Mouse (Mus musculus) neural tube, embryonic 14.5 days (tissue): ENCODE data around the gene Ryr1. TPM values are rescaled to one million over a fixed set of nuclear protein-coding genes. Genes with fewer than 3 reads are reported as not detected.
A peak's percentile ranks its signal among the peaks of the same experiment; 100 is the strongest.

Experiments used
- ATAC-seq: fragments of 200-750 bp; cut with Nextera tagmentation; 2 replicates; pipeline ENCODE4 v1.8.0; 2017; ENCODE audit warnings: low read depth, mild to moderate bottlenecking, moderate TSS enrichment, moderate library complexity
- H3K27ac ChIP-seq: fragments of 300-500 bp; sonication (generic); 2 replicates; pipeline ENCODE4 v1.5.1; 2014; ENCODE audit warnings: low read depth, mild to moderate bottlenecking, control low read depth, low read length, moderate library complexity, mixed read lengths
- H3K27me3 ChIP-seq: fragments of 300-500 bp; sonication (generic); 2 replicates; pipeline ENCODE4 v1.6.1; 2014; ENCODE audit warnings: low read length; ENCODE audit not compliant: control insufficient read depth, insufficient read depth
- H3K36me3 ChIP-seq: fragments of 300-500 bp; sonication (generic); 2 replicates; pipeline ENCODE4 v1.6.1; 2014; ENCODE audit warnings: low read length, mixed read lengths; ENCODE audit not compliant: control insufficient read depth, insufficient read depth
- H3K4me1 ChIP-seq: fragments of 300-500 bp; sonication (generic); 2 replicates; pipeline ENCODE4 v1.6.1; 2014; ENCODE audit warnings: low read length; ENCODE audit not compliant: control insufficient read depth, insufficient read depth
- H3K4me2 ChIP-seq: fragments of 300-500 bp; sonication (generic); 2 replicates; pipeline ENCODE4 v1.6.1; 2014; ENCODE audit warnings: mild to moderate bottlenecking, low read depth, low read length, control low read depth
- H3K4me3 ChIP-seq: fragments of 300-500 bp; sonication (generic); 2 replicates; pipeline ENCODE4 v1.5.1; 2014; ENCODE audit warnings: low read depth, low read length, control low read depth, mixed read lengths
- H3K9ac ChIP-seq: fragments of 300-500 bp; sonication (generic); replicated peaks from 2 replicates; pipeline ENCODE4 v1.6.1; 2014; ENCODE audit warnings: low read depth, mild to moderate bottlenecking, control low read depth, low read length, mixed read lengths
- H3K9me3 ChIP-seq: fragments of 300-500 bp; sonication (generic); 2 replicates; pipeline ENCODE4 v1.6.1; 2016; ENCODE audit warnings: low read length; ENCODE audit not compliant: control insufficient read depth
- WGBS: fragments of 180-500 bp; shearing (Covaris S2); extraction: QIAGEN DNeasy Blood & Tissue Kit; methylation state at CpG from one replicate; pipeline ENCODE4 v1.1.7; 2014; 5-methylcytosine and 5-hydroxymethylcytosine counted together
- polyA plus RNA-seq: library from polyadenylated mRNA; unstranded; fragments of >200 nt; fragmentation: Nextera tagmentation; extraction: Ambion mirVana; gene quantifications from 2 replicates; pipeline ENCODE4 v1.2.1, GENCODE M21; 2014

Ryr1 gene
- polyA plus RNA-seq, 1 experiment from 2014 or later: 11.6 TPM

DNA sequence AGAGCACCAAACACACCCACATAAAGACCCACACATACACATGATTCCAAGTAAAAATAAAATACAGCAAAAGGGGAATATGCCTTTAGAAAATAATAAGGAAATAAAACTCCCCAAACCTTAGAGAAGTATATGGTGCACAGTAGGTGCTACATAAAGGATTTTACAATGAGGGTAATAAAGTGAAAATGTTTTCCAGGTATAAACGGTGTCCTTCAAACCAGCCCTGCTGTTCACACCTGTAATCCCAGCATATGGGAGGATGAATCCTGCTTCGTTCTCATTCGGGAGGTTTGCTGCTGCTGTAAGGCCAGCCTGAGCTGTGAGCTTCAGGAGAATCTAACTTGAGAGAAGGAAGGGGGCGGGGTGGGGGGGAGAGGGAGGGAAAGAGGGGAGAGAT is 9.3 kb upstream of the Ryr1 start:
- H3K4me1 ChIP-seq: no peaks in the 10 kb centered on the region
- H3K9me3 ChIP-seq: no peaks in the 10 kb centered on the region
- no peak overlapping the region for H3K4me3 ChIP-seq
- no peaks in the 10 kb centered on the region for H3K36me3 ChIP-seq
- no peaks in the 10 kb centered on the region for H3K27me3 ChIP-seq
- H3K4me2 ChIP-seq: peak overlapping the region; percentile 33; the same call in 1 of the 2 replicates
- no peak overlapping the region for H3K27ac ChIP-seq
- ATAC-seq: no peak
- 6% methylated on average over 3 of the region's 4 CpGs for WGBS
- no peak overlapping the region for H3K9ac ChIP-seq

GRCm38 (mm10) chr7:29128725-29129124 is 3.7 kb upstream of the Ryr1 start:
- H3K36me3 ChIP-seq: no peaks in the 10 kb centered on the region
- ATAC-seq: no peak
- H3K4me1 ChIP-seq: no peaks in the 10 kb centered on the region
- H3K4me3 ChIP-seq: no peak overlapping the region
- 59% methylated on average over 2 of the region's 2 CpGs for WGBS
- no peak overlapping the region for H3K27ac ChIP-seq
- H3K9me3 ChIP-seq: no peaks in the 10 kb centered on the region
- no peaks in the 10 kb centered on the region for H3K27me3 ChIP-seq
- H3K4me2 ChIP-seq: no peak overlapping the region
- no peak overlapping the region for H3K9ac ChIP-seq

GRCm38 (mm10) chr7:29126173-29126915 is 1.4 kb upstream of the Ryr1 start:
- H3K9ac ChIP-seq: no peak overlapping the region
- H3K9me3 ChIP-seq: no peaks in the 10 kb centered on the region
- H3K36me3 ChIP-seq: no peaks in the 10 kb centered on the region
- no peak overlapping the region for H3K27ac ChIP-seq
- H3K4me2 ChIP-seq: no peak overlapping the region
- ATAC-seq: no peak
- no peak overlapping the region for H3K4me3 ChIP-seq
- no peaks in the 10 kb centered on the region for H3K4me1 ChIP-seq
- no peaks in the 10 kb centered on the region for H3K27me3 ChIP-seq
- 37% methylated on average over 7 of the region's 7 CpGs for WGBS

DNA sequence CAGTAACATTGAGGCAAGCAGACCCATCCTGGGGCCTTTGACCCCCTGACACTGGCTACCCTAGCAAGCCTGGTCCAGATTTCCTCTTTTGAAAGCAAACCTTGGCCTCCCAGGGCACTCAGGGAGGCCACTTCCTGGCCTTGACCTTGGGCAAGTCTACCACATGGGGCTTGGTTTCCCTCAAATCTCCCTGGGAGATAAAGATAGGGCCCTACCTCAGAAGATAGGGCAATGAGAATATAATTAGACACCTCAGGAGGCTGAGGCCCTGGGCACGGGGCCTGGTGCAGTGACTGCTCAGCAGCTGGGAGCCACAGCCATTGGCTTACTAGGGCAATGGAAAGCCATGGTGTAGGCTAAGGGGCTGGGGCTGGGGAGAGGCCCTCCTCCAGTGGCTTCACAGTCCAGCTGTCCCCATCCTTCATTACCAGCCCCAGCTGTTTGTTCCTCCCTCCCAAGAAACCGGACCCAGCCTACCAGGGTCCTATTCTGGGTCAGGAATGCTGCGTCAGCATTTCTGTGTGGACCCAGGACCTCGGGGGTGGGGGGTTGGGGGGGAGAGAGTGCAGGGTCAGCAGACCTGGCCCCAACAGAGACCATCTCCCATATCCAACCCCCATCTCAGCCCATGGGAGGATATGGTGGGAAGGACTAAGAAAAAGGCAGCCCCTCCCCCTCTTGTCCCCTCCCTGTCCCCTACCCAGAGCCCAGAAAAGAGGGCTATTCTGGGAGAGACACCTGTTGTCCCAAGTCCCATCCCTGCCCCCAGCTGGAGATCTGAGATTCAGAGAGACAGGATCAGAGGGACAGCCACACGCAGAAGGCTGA is 1.2 kb downstream of the Ryr1 start:
- WGBS: 55% methylated on average over 5 of the region's 5 CpGs
- Histone ChIP-seq H3K4me3 (no peak overlapping the region), H3K36me3 (no peaks in the 10 kb centered on the region), H3K9ac (no peak overlapping the region), H3K4me2 (no peak overlapping the region), H3K27me3 (no peaks in the 10 kb centered on the region), H3K9me3 (no peaks in the 10 kb centered on the region), H3K27ac (no peak overlapping the region), H3K4me1 (no peaks in the 10 kb centered on the region)
- ATAC-seq: no peak

DNA sequence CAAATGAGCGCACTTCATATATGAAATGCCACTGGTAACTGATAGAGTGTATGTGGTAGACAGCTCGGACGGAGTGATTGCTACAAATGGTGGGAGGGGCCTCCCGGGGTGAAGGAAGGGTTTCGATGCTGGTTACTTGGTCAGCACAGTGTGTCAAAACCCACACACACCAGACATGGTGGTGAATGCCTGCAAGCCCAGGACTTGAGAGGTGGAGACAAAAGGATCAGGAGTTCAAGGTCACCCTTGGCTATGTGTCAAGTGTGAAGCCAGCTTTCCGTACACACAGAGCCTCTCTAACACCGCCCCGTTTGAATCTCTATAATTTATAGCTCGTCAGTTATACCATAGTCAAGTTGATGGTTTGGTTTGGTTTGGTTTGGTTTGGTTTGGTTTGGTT is 2.2 kb downstream of the Ryr1 start:
- WGBS: 94% methylated on average over 9 of the region's 9 CpGs
- H3K27me3 ChIP-seq: no peaks in the 10 kb centered on the region
- no peak for ATAC-seq
- no peak overlapping the region for H3K9ac ChIP-seq
- no peak overlapping the region for H3K27ac ChIP-seq
- H3K9me3 ChIP-seq: no peaks in the 10 kb centered on the region
- no peaks in the 10 kb centered on the region for H3K36me3 ChIP-seq
- H3K4me2 ChIP-seq: no peak overlapping the region
- no peaks in the 10 kb centered on the region for H3K4me1 ChIP-seq
- no peak overlapping the region for H3K4me3 ChIP-seq

GRCm38 (mm10) chr7:29119526-29119925 is 5.5 kb downstream of the Ryr1 start:
- no peak overlapping the region for H3K4me2 ChIP-seq
- no peaks in the 10 kb centered on the region for H3K4me1 ChIP-seq
- no peak overlapping the region for H3K27ac ChIP-seq
- H3K4me3 ChIP-seq: no peak overlapping the region
- no peaks in the 10 kb centered on the region for H3K36me3 ChIP-seq
- 77% methylated on average over 1 of the region's 1 CpGs for WGBS
- H3K9me3 ChIP-seq: no peaks in the 10 kb centered on the region
- H3K9ac ChIP-seq: no peak overlapping the region
- no peaks in the 10 kb centered on the region for H3K27me3 ChIP-seq
- no peak for ATAC-seq

DNA sequence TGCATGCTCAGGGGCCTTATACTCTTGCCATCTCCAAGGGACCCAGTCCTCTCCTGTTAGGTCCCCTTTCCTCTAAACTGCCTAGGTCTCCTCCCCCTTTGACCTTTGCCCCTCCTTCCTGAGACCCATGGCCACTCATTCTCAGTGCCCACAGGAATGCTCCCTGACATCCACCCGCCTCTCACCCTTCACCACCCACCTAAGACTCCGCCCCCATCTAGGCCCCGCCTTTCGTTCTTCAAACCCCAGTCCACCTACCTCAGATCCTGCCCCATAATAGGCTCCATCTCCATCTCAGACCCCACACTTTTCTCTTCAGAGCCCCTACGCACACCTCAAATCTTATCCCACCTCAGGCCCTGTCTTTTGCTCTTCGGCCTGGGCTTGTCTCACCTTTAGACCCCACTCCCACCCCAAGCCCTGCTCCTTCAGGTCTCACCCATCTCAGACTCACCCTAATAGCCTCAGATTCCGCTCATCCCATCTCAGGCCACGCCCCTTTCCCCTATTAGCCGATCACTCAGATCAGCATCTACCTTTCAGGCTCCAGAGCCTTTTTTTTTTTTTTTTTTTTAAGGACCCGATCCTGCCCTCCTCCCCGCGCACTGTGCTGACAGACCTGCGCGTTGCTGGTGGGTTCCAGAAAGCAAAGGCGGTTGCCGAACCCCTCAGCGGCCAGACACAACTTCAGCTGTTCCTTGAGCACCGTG is 6.7 kb downstream of the Ryr1 start:
- Histone ChIP-seq H3K9ac (no peak overlapping the region), H3K27ac (no peak overlapping the region), H3K27me3 (no peaks in the 10 kb centered on the region), H3K4me3 (no peak overlapping the region), H3K4me1 (no peaks in the 10 kb centered on the region), H3K9me3 (no peaks in the 10 kb centered on the region), H3K4me2 (no peak overlapping the region), H3K36me3 (no peaks in the 10 kb centered on the region)
- WGBS: 12% methylated on average over 18 of the region's 18 CpGs
- no peak for ATAC-seq

GRCm38 (mm10) chr7:29108992-29109955 is 15.7 kb downstream of the Ryr1 start:
- H3K9ac ChIP-seq: no peak overlapping the region
- H3K4me2 ChIP-seq: peak overlapping the region; percentile 27
- no peaks in the 10 kb centered on the region for H3K27me3 ChIP-seq
- no peaks in the 10 kb centered on the region for H3K4me1 ChIP-seq
- H3K36me3 ChIP-seq: no peaks in the 10 kb centered on the region
- WGBS: 26% methylated on average over 38 of the region's 38 CpGs
- H3K27ac ChIP-seq: no peak overlapping the region
- H3K4me3 ChIP-seq: no peak overlapping the region
- peak; percentile 49; the same call in 1 of the 2 replicates for ATAC-seq
- H3K9me3 ChIP-seq: no peaks in the 10 kb centered on the region
